Mouse (Mus musculus) splenic B cell, adult 2 months (primary cell): ENCODE measurements at regions not wholly inside any gene's neighbourhood (a gene's known extent, or its start where the extent isn't known, plus 50 kb on each side); places are given as distances from the start of the nearest gene placed in this dataset.
"Not testable (repeated sequence)": the region's sequence is repeated elsewhere in the genome, so short reads cannot be mapped to it uniquely, and the experiment has no call there.

ENCODE experiments used
- DNase-seq: peaks from one replicate; pipeline ENCODE4 v3.0.0-alpha.2; 2011; ENCODE audit warnings: low read depth, low spot score
- H3K27me3 ChIP-seq: 2 replicates; pipeline ENCODE4 v1.6.1; 2012; ENCODE audit warnings: mild to moderate bottlenecking, low read length, moderate library complexity, mixed read lengths; ENCODE audit not compliant: control insufficient read depth, poor library complexity, insufficient read depth, severe bottlenecking
- H3K36me3 ChIP-seq: 2 replicates; pipeline ENCODE4 v1.6.1; 2012; ENCODE audit warnings: mild to moderate bottlenecking, low read length, moderate library complexity, mixed read lengths; ENCODE audit not compliant: control insufficient read depth, poor library complexity, insufficient read depth, severe bottlenecking

DNA sequence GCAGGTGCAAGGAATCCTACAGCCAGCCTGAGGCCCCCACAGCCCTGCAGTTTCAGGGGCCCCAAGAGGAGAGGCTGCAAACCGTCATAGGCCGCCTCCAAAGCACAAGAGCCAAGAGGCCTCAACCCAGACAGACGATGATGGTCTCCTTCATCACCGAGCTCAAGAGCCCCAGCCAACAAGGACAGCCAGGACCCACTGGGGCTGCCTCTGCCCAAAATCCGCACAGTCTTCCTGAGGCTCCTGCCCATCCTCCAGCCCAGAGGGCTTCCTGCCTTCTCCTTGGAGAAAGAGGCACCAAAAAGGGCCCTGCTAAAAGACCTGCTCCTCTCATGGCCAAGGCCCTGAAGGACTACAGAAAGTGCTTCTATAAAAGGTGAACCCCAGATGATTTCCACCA is 112.3 kb downstream of the Nus1 start:
- H3K27me3 ChIP-seq, DNase-seq, H3K36me3 ChIP-seq: not testable (repeated sequence)

DNA sequence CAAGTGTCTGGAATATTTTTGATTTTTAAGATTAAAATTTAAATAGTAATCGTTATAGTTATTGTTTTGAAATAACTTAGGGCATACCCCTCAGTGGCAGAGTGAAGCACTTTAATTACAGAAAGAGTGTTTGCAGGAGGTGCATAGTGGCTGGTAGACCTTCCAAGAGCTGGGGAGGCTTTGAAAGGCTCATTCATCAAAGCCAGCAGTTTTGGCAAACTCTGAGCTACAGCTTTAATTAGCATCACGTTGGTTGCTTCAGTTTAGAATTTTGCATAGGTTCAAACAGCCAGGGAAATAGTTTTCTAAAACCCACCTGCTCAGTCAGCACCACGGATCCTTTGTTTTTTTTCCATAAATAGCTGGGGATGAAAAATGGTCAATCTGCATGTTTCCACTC is 113.5 kb downstream of the Nus1 start:
- Histone ChIP-seq H3K36me3 (no peaks in the 10 kb centered on the region), H3K27me3 (no peaks in the 10 kb centered on the region)
- DNase-seq: no peak

DNA sequence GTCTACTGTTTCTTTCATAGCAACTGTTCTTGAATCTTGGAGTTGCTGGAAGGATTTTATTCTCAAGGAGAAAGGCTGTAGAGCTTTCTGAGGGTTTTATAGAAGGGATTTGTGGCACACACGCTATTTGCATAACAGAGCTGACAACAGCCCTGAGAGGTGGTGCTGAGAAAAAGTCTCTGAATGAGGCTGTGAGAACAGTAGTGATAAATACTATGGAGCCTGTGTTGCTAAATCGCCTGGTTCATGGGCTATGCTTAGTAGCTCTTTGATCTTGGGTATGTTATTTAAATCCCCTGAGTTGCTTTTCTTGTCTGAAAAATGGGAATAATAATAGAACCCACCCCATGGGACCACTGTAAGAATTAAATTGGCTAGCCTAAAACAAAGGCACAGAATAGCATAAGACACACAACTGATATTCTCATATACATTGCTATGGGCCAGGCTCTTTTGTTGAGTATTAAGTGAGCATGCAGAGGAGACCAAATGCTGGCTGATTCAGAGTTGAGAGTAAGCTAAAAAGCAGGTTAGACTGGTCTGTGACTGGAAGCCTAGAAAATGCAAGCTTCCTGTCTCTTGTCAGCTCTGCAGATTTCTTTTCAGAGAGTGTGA is 116.0 kb downstream of the Nus1 start:
- no peak for DNase-seq
- Histone ChIP-seq H3K36me3 (no peaks in the 10 kb centered on the region), H3K27me3 (no peaks in the 10 kb centered on the region)

DNA sequence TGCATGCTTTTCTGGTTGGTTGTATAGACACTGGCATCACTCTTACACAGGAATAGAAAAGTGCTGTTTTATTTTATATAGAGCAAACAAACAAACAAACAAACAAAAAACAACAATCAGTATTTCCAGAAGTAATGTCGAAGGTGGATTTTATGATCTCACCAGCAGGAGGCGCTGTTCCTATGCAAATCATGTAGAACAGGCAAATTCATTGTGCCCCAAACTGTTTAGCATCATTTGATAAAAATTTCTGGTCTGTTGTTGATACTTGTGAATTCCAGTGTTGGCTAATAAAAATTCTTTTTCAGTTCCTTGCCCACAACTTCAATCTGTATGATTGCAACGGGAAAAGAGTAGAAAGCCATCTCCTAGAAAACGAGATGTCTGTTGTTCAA is 116.5 kb downstream of the Nus1 start:
- H3K36me3 ChIP-seq: no peaks in the 10 kb centered on the region
- no peaks in the 10 kb centered on the region for H3K27me3 ChIP-seq
- DNase-seq: peak; percentile 0

DNA sequence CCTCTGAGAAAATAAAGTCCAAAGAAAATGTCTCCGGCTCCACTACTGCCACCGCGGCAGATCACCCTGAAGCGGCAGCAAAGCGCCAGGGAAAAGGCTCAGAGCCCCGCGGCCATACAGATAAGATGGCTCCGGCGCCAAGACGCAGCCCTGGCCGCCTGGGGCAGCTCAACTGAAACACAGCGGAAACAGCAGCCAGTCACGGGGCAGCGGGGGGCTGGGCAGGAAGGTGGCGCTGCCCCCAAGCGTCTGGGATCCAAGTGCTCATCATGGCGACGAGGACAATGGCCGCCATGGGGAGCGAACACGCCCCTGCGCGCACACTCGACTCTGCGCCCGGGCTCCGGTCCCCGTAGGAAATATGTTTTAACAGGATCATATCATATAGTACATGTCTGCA is 128.2 kb downstream of the Nus1 start:
- DNase-seq: no peak
- Histone ChIP-seq H3K36me3 (no peaks in the 10 kb centered on the region), H3K27me3 (no peaks in the 10 kb centered on the region)

DNA sequence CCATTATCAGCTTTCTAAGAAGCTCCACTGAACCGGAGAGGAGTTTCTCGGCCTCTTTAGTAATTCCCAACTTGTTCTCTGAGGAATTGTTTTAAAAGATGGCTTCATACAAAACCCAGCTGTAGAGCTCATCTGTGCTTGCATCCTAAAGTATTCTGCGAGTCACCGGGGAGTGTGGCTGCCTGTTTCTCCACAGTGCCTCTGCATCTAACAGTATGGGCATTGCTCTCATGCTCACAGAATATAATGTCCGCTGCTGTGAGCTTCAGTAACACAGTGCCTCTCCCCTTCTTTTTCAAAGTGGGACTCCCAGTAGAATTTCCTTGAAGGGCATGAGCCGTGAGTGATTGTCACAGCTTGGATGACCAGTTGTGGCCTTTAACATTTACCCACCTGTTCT is 113.0 kb upstream of the Slc35f1 start:
- no peaks in the 10 kb centered on the region for H3K27me3 ChIP-seq

DNA sequence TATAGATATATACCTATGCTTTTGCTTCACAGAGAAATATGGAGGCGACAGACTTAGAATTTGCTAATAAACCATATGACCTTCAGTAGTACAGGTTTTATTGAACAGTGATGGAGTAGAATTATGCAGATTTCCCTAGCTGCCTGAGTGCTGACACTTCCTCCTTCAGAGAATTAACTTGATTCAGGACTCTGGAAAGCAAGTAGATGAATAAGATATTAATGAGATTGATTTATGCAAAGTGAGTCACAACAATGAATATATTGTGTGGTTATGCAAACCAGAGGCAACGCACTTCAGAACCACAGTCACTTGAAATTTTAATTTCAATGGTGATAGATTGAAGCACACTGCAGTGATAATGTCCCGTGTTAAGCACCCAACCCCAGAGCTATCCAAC is 112.5 kb upstream of the Slc35f1 start:
- no peak for DNase-seq
- H3K36me3 ChIP-seq: no peaks in the 10 kb centered on the region
- H3K27me3 ChIP-seq: no peaks in the 10 kb centered on the region

More for the DNA sequence above, 113.0 kb upstream of the Slc35f1 start:
- DNase-seq: no peak
- H3K36me3 ChIP-seq: no peaks in the 10 kb centered on the region

DNA sequence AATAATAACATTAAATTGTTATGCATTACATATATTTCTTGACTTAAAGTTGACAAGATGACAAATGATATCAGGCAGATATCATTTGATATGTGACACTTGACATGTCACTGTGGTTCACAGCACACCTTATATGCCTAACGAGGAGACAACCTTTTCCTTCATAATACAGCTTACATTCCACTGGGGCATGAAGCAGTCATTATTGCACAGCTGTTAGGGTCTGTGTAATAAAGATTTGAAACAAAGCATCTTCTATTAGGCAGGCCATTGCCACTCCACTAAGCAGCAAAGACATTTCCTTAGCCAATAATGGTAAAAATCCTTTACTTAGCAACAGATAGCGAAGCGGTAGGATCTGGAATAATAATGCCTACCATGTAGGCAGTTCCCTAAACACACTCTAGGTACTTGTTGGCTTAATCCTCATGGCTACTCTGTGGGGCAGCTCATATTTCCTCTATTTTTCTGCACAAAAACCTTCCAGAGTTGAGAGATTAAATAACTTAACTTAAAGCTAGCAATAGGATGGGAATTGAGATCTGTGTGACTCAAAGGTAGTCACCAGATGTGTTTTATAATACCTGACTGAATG is 112.0 kb upstream of the Slc35f1 start:
- no peaks in the 10 kb centered on the region for H3K27me3 ChIP-seq
- H3K36me3 ChIP-seq: no peaks in the 10 kb centered on the region
- DNase-seq: no peak

DNA sequence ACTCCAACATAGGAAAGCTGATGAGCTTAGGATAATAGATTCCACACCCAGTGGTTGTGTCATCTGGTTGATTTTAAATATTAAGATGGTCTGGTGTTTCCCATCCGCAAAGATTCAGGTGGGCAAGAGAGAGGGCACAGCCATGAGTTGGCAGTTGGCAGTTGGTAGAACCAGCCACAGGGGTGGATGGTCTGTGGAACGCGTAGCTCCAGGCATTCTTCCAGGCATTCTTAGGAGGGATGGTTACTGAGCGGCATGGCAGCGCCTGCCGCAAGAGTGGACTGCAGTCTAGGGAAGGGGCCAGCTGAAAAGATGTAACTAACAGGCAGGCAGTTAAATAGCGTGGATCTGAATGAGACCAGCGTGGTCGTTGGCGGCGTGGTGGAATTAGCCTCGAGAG is 96.6 kb upstream of the Slc35f1 start:
- DNase-seq: no peak
- no peaks in the 10 kb centered on the region for H3K36me3 ChIP-seq

More for the DNA sequence above, 96.6 kb upstream of the Slc35f1 start:
- no peaks in the 10 kb centered on the region for H3K27me3 ChIP-seq
